Mouse (Mus musculus): ENCODE results near the gene Pla2g4a.
"Not testable (repeated sequence)": the region's sequence is repeated elsewhere in the genome, so short reads cannot be mapped to it uniquely, and the experiment has no call there.

Pla2g4a gene

DNA sequence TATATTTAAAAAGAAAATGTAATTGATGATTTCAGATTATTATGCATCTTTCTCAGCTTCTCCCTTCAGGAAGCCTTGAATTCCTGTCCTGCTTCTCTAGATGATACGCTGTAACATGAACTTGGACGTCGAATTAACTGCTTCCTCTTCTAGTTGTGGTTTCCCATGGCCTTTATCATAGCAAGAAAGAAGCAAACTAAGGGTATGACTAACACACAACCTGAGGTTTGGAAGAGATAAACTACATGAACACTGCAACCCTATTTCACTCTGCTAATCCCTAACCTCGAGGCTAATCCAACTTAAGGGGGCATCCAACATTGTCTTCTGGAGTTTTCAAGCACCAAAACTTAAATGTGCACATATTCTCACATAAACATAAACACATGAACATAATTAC, 23.3 kb downstream of the Pla2g4a start:
- in situ Hi-C loops (cut with MboI, MseI) = no loop called here

DNA sequence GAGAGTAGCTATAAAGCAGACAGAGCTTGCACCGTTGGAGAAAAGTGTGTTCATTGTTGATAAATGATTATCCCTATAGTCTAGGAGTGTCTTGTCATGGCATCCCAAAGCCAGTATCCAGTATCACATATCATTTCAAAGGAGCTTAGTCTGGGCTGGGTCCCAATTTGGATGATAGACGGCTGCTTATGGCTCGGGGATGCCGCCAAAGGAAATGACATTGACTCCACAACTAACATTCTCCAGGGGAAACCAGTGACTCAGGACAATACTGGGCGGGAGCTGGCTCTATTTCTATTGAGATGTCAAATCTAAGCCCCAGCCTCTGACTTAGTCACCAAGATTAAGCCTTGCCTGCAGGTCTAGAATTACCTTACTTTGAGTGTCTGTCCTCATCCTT, 31.9 kb downstream of the Pla2g4a start:
- in situ Hi-C loops (cut with MboI, MseI) = no loop called here

DNA sequence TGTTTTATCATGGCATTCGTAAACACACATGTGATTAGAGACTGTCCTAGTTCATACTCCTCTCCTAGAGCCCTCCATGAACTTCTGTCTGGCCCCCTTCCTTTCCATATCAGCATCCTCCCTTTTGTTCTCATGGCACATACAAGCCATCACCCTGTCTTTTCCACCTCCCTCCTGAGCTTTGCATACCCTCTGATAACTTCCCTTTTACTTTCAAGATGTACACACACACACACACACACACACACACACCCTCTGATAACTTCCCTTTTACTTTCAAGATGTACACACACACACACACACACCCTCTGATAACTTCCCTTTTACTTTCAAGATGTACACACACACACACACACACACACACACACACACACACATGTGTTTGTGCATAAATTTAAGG, 37.4 kb downstream of the Pla2g4a start:
- in situ Hi-C loops (cut with MboI, MseI) = not testable (repeated sequence)

DNA sequence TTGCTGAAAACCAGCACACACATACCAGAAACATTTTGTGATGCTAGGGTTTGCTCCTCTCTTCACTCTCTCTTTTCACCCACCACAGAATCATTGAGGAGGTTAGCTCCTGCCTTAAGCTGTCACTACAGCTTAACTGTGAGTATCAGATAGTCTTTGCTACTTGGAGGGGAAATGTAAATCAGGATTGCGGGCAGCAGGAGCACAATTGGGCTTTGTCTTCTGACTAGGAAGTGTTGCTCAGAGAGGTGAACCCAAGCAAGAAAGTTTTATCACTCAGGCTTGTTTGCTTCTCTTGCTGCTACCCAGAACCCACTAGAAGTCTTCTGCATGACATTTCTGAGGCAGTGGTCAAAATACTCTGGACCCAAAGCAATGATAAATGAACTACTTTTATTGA, 38.9 kb downstream of the Pla2g4a start:
- in situ Hi-C loops (cut with MboI, MseI) = no loop called here

DNA sequence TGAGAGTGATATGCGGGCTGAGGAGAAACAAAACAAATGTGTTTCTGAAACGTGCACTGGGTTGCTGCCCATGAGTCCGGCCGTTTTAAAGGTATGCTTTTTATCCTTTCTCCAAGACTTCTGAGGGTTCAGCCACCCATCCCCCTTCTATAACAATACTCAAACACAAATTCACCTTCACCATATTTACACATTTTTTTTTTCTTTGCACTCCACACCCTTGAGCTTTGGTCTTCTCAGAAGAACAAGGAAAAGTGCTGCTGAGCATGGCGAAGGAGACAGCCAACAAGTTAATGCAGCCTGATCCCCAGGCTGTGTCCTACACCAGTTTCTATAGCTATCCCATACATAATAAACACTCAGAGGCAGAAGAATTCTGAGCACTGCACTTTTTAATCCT, 39.8 kb downstream of the Pla2g4a start:
- in situ Hi-C loops (cut with MboI, MseI) = no loop called here

DNA sequence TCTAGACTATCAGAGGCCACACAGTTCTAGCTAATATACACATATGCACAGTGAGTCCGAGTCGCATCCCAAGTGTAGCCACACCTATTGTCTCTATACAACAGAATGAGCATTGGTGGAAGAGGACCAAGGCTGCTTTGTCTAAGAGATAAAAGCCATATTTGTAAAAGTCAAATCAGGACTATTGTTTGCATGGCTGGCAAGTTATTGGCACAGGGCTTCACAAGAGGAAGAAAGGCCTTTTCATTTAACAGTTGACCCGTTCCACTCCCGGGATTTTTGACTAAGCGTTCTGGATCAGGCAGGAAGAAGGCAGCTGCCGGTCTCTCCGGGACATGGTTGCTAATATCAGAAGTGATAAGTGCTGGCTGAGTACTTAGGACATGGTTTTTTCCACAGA, 41.8 kb downstream of the Pla2g4a start:
- in situ Hi-C loops (cut with MboI, MseI) = no loop called here

DNA sequence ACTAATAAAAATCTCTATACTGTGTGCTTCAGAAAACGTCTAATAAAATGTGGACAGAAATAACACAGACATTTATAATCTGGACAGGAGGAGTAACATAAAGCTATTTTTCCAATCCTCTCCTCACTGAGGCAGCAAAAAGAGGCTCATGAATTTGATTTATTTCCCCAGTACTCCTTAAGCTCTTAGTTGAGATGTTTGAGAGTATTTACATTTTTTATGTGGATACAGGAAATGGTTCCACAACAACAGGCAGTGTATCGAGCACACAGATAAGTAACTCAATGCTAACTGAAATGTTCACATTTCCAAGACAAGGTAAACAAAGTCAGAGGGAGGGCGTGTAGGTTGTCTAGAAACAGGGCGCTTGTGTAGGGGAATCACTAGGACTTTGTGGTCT, 48.1 kb downstream of the Pla2g4a start:
- in situ Hi-C loops (cut with MboI, MseI) = no loop called here

DNA sequence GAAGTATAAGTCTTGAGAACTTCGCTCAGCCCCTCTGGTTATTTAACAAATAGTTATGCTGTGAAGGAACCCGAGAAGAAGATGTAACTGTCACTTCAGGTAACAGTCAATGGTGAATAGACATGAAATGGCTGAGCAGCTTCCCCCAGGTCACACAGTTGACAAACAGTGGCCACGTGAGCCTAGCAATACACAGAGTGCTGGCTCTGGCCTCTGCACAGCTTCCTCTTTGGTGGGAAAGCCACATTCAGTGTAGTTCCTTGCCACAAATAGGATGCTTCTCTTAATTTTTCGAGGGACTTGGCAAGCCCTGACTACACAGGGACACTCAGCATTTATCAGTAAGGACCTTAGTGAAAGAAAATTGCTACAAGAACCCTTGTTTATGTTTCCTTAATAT, 50.0 kb downstream of the Pla2g4a start:
- in situ Hi-C loops (cut with MboI, MseI) = no loop called here

DNA sequence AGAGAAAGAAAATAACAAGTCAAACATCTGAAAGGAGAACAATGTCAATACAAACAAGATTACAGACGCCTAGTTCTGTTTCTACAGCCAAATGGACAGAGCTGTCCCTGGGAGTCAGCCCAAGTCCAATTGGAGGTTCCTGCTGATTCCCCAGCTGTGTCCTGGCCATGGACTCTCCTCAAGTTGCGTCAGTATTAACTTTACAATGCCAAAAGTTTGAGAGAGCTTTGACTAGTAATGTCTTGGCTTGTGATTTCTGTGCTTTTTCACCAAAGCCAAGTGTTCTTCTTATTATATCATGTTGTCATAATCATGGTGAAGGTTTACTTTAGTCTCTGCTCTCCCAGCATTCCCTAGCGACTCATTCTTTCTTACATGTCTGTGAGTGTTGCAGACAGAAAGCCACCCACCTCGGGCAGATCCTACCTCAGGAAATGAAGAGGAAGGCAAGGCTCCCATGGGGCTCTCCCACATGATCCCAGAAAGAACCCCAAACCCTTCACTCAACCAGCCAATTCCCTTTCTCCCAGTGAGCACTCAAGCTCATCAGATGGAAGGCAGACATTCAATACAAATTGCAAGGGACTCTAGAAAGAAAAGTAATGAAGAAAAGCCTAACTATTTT, 63.0 kb downstream of the Pla2g4a start:
- in situ Hi-C loops (cut with MboI, MseI) = loop anchor here (10.0 kb wide), 1 partner anchor 687 kb away; no protein-coding TSS in a partner anchor

DNA sequence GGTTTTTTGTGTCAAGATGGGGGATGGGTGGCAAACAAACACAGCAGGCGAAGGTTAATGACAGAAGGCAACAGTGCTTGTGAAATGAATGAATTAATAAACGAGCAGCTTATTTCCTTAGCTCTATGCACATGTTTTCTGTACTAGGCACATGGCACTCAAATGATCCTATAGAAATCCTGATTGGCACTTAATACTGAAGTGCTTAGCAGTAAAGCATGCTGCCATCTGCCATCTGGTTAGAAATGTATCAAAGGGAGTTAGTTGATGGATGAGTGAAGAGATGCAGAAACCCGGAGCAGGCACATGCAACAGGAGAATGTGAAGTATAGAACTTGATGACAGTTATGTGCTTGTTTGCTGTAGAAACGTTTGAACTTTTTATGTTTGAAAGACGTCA, 64.5 kb downstream of the Pla2g4a start:
- in situ Hi-C loops (cut with MboI, MseI) = loop anchor here (10.0 kb wide), 1 partner anchor 688 kb away; no protein-coding TSS in a partner anchor

DNA sequence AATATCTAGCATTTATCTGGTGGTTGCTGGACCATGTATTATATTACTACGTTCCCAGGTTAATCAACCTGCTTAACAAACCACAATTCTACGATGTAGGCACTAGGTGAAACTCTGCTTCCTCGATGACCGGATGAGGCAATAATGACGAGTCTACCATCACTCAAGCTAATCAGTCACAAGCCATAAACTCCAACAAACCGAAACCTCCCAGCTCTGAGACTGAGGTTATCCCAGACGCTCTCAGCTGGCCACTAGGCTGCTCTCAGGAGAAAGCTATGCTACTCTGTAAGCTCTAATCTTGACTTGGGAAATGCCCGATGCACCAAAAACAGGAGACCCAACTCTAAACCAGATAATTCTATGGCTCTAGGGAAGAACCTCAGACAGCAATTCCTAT, 66.2 kb downstream of the Pla2g4a start:
- in situ Hi-C loops (cut with MboI, MseI) = loop anchor here (10.0 kb wide), 1 partner anchor 690 kb away; no protein-coding TSS in a partner anchor

DNA sequence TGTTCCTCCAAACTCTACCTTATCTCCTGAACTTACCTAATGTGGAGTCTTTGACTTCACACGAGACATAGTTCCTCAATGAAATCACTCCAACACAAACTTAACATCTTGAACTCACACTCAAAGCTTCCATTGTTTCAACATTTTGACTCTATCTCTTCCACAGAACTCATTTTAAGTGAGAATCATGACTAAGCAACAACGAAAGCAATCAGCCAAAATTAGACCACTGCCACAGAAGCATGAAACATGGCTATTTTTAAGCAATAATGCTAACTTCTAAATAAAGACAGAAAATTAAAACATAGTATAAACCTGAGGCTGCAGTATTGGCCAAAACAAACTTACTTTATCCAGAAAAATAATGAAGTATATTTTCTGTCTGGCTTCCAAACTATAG, 67.2 kb downstream of the Pla2g4a start:
- in situ Hi-C loops (cut with MboI, MseI) = loop anchor here (10.0 kb wide), 1 partner anchor 691 kb away; no protein-coding TSS in a partner anchor

DNA sequence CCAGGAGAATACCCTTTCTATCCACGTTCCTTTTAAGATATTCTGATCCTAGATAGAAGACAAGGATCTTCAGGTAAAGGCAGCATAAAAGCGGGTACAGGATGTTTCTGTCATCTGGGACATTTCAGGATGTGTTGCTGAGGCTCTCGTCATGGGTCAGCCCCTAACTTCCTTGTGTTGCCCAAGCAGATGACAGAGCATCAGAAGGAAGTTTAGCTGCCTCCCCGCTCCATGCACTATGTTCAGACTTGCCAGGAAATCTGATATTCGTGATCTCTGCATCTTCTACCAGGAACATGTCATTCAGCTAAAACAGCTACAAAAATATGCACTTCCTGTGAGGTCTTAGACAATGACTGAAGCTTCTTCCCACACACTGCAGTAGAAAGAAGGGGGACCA, 70.0 kb downstream of the Pla2g4a start:
- in situ Hi-C loops (cut with MboI, MseI) = loop anchor here (10.0 kb wide), 1 partner anchor 694 kb away; no protein-coding TSS in a partner anchor

DNA sequence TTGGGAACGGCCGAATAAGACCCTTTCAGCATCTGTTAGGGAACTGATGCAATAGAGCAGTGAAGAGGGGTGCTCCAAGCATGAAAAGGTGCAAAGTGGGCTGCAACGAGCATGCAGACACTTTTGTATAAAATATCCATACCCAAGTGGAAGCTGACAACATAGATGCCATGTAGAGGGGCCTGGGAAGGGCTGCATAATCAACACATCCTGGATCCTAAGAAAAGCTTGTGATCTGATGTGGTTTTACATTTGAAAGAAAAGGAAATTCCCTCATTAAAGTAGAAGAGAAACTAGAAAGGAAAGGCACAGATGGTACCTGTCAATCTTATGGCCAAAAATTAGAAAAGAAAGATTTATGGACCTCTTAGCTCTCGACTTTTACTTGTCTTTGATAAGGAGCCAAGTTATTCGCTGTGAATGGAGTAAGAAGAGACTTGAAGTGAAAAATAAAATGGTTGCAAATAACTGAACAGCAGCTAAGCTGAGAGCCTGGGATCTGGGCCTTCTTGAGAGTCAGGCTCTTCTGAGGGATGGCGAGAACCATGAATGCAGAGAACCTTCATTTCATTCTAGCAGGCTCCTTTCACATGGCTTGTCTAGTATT, 78.6 kb downstream of the Pla2g4a start:
- in situ Hi-C loops (cut with MboI, MseI) = no loop called here

DNA sequence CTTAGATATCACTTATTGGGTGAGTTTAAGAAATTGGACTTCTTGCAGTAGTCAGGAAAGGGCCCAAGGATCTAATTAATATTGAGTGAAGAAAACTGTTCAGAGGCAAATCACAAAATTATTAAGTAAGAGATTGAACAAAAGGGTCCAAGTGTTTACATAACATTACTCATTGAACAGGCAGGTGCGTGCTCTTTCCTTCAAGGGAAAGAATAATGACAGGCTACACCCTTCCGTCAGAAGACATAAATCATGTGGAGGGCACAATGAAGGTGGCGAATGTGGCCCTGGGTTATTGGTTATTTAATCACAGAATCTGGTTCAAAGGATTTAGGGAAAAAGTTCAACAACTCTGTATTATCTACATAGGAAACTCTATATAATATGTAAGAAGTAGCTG, 82.9 kb downstream of the Pla2g4a start:
- in situ Hi-C loops (cut with MboI, MseI) = no loop called here

DNA sequence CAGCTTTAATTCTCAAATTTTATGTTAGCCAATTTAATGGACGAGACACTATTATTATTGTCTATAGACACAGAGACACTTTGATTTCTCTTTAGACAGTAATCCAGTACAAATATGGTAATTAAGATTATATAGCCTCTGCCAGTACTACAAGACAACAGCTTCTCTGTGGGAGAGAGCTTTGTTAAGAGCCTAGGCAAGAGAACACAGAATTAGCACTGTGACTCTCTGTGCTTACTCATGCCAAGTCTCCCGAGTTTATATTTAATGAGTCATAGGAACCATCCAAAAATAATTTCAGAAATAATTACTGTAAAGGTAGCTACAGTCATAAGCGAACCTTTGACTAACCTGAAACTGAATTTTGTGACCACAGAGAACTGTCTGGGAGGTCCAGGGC, 84.6 kb downstream of the Pla2g4a start:
- in situ Hi-C loops (cut with MboI, MseI) = no loop called here

DNA sequence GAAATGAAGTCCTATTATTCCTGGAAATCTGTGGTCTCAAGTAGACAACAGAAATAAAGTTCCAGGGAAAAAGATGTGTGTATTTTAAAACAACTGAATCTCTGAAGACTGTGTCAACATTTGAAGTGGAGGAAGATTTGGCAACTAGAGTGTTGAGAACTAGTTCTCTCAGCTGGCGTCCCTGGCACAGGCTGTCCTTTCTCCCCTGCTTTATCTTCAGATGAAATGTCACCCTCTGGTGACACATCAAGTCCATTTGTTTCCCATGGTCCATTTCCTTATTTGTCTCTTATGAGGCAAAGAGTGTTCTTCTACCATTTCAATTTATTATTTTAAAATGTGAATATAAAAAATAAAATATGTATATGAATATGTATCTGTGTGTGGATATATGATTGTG, 89.5 kb downstream of the Pla2g4a start:
- in situ Hi-C loops (cut with MboI, MseI) = no loop called here

DNA sequence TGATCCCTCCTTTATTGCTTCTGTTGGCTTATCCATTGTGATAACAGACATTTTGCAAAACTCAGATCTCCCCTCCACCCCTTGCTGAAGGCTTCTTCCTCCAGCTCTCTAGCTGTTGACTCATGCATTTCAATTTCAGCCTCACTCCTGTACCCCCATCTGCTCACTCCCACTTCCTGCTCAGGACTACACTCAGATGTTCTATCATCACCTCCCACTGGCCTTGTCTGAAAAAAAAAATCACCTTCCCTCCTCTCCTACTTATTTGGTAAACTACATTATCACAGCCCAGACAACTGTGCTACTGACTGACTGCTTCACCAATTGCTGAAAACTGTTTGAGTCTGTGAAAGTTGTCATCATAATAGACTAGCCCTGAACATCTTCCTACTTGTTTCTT, 93.8 kb downstream of the Pla2g4a start:
- in situ Hi-C loops (cut with MboI, MseI) = no loop called here

DNA sequence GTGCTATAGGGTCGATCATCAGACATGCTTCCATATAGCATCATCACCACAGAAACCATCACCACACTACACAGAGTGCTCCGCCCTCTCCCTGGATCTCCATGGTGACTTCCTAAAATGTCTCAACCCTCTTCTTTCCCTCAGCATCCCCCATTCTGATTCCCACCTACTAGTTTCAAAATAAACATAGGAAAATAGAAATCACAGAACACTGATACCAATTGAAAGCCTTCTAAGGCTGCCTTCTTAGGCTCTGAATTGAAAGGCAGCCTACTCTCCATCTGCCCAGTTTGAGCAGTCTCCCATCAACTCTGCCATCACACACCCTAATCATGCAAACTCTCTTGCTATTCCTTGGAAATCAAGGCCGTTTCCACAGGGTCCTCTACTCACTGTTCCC, 94.9 kb downstream of the Pla2g4a start:
- in situ Hi-C loops (cut with MboI, MseI) = no loop called here

DNA sequence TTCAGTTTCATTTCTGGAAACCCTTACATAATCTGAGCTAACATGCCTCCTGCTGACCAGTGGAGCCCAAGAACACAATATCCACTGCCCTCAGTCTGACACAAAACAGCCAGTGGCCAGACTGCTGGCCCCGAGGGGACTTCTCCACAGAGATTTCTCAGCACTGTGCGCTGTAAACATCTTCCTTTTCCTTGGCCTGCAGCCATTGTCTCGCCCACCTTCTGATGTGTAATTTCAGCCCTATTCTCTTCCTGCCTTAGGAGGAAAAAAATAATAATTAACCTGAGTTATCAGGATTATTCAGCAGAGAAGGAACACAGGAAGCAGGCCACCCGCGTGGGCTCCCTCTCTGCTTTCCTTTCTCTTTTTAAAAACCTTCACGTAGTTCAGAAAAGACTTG, 98.3 kb downstream of the Pla2g4a start:
- in situ Hi-C loops (cut with MboI, MseI) = no loop called here

DNA sequence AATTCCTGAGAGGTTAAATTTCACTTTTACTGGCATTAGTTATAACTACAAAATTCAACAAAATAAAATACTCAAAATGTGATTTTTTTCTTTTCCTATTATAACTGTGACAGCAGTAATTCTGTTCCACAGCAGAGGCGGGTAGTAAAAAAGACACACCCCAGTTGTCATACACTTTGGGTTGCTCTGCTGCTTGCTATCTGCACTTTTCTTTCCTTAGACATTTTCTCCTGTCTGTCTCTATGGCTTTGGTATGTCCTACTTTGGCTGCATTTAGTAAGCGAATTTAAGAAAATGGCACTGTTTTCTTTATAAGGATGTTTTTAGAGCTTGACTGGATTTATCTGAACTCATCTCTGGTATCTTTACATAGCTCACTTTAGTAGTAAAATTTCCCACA, 98.9 kb downstream of the Pla2g4a start:
- in situ Hi-C loops (cut with MboI, MseI) = no loop called here

DNA sequence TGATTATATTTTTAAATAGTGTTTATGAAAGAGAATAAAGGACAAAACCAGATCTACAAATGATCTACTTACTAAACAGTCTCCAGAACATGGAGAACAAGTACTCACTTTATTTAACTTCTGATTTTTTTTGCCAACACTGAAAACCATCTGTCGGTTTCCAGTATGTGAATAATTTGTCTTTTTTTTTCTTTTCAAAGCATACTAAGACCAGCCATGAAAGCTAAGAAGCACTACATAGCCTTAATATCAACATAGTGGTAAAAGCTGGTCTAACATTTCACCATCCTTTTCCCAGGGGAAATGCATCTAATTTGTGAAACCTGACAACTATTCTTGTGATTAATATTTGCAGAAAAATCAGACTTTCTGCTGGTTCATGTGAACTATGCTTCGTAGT, 99.5 kb downstream of the Pla2g4a start:
- in situ Hi-C loops (cut with MboI, MseI) = no loop called here

DNA sequence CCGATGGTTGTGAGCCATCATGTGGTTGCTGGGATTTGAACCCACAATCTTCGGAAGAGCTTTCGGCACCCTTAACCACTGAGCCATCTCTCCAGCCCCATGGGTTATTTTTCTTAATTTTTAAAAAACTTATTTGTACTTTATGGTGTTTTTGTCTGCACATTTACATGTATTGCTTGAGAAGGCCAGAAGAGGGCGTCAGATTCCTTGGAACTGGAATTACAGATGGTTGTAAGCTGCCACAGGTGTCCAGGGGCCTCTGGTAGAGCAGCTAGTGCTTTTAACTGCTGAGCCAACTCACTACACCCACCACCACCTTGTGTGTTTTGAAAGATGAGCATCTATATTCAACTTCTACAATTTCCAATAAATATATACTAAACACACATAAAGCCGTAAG, 102.4 kb downstream of the Pla2g4a start:
- in situ Hi-C loops (cut with MboI, MseI) = loop anchor here (10.0 kb wide), 1 partner anchor 406 kb away; no protein-coding TSS in a partner anchor

Data from regulatory T cell (primary cell).